Mouse (Mus musculus) liver, embryonic 16.5 days (tissue): ENCODE data around the gene Mapkapk3. TPM values are rescaled to one million over a fixed set of nuclear protein-coding genes. Genes with fewer than 3 reads are reported as not detected.

Experiments used
- ATAC-seq: fragments of 200-750 bp; cut with Nextera tagmentation; 2 replicates; pipeline ENCODE4 v1.8.0; 2017; ENCODE audit warnings: low read depth, mild to moderate bottlenecking, moderate number of reproducible peaks, moderate library complexity
- H3K27ac ChIP-seq: fragments of 300-500 bp; sonication (generic); 2 replicates; pipeline ENCODE4 v1.5.1; 2014; ENCODE audit warnings: mild to moderate bottlenecking, low read length
- H3K27me3 ChIP-seq: fragments of 300-500 bp; sonication (generic); 2 replicates; pipeline ENCODE4 v1.6.1; 2014; ENCODE audit warnings: low read depth, low read length, mixed read lengths; ENCODE audit not compliant: control insufficient read depth, insufficient read depth
- H3K36me3 ChIP-seq: fragments of 300-500 bp; sonication (generic); 2 replicates; pipeline ENCODE4 v1.6.1; 2014; ENCODE audit warnings: mild to moderate bottlenecking; ENCODE audit not compliant: control insufficient read depth, insufficient read depth
- H3K4me1 ChIP-seq: fragments of 300-500 bp; sonication (generic); 2 replicates; pipeline ENCODE4 v1.6.1; 2014; ENCODE audit warnings: low read depth, low read length, mixed read lengths; ENCODE audit not compliant: control insufficient read depth
- H3K4me2 ChIP-seq: fragments of 300-500 bp; sonication (generic); 2 replicates; pipeline ENCODE4 v1.6.1; 2014; ENCODE audit warnings: low read depth, low read length, mixed read lengths
- H3K4me3 ChIP-seq: fragments of 300-500 bp; sonication (generic); 2 replicates; pipeline ENCODE4 v1.5.1; 2014; ENCODE audit warnings: low read depth, mild to moderate bottlenecking, low read length
- H3K9ac ChIP-seq: fragments of 300-500 bp; sonication (generic); 2 replicates; pipeline ENCODE4 v1.6.1; 2014; ENCODE audit warnings: low read depth, low read length
- H3K9me3 ChIP-seq: fragments of 300-500 bp; sonication (generic); replicated peaks from 2 replicates; pipeline ENCODE4 v1.6.1; 2016; ENCODE audit warnings: low read length; ENCODE audit not compliant: control insufficient read depth
- WGBS: fragments of 180-500 bp; shearing (Covaris S2); extraction: QIAGEN DNeasy Blood & Tissue Kit; methylation state at CpG from one replicate; pipeline ENCODE4 v1.1.7; 2014; ENCODE audit not compliant: insufficient replicate concordance; 5-methylcytosine and 5-hydroxymethylcytosine counted together
- polyA plus RNA-seq: library from polyadenylated mRNA; unstranded; fragments of >200 nt; fragmentation: Nextera tagmentation; extraction: Ambion mirVana; gene quantifications from 2 replicates; pipeline ENCODE4 v1.2.1, GENCODE M21; 2015

The Mapkapk3 gene
- polyA plus RNA-seq, 1 experiment from 2014 or later, result 9.9 TPM

DNA sequence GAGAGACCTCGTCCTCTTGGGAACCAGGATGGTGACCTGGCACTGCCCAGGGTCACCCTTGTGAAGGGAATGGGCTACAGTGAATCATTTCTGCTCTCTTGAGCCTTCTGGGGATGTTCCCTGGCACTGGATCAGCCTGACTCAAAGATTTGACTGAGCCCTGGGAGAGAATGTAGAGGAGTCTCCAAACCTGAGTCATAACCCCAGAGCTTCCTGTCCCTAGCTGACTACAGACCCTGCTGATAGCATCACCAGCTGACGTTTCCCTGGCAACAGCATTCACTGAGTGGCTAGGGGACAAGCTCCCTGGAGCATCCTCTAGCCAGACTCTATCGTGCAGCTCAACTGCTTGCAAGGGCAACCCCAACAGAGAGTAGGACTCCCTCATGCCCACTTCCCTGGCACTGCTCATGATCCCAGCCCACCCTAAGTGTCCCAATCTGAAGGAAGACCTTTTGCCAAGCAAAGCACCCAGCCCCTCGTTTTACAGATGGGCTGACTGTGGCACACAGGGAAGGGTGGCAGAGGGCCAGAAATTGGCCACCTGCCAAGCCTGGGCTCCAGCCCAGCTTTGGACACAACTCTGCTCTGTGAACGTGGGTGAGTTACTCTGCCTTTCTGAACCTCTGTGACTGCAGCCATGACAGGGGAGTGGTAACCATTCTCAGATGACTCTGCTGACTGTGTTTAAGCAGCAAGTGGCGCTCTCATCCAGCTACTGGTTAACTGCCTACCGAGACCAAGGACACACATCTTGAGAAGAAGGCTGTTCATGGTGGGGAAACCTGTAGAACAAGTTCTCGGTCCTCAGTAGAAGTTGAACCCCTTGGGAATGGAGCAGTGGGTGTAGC lies 10.9 kb downstream of the Mapkapk3 start:
- no peak for ATAC-seq
- H3K36me3 ChIP-seq, result no peaks in the 10 kb centered on the region
- no peaks in the 10 kb centered on the region for H3K27me3 ChIP-seq
- peak overlapping the region; percentile 54; the same call in 1 of the 2 replicates for H3K4me2 ChIP-seq
- no peak overlapping the region for H3K4me3 ChIP-seq
- H3K4me1 ChIP-seq, result peaks cover 11% of the 10 kb centered on the region; the same call in 1 of the 2 replicates
- no peak overlapping the region for H3K27ac ChIP-seq
- H3K9ac ChIP-seq, result no peak overlapping the region
- WGBS, result 48% methylated on average over 8 of the region's 8 CpGs
- H3K9me3 ChIP-seq, result no peaks in the 10 kb centered on the region

DNA sequence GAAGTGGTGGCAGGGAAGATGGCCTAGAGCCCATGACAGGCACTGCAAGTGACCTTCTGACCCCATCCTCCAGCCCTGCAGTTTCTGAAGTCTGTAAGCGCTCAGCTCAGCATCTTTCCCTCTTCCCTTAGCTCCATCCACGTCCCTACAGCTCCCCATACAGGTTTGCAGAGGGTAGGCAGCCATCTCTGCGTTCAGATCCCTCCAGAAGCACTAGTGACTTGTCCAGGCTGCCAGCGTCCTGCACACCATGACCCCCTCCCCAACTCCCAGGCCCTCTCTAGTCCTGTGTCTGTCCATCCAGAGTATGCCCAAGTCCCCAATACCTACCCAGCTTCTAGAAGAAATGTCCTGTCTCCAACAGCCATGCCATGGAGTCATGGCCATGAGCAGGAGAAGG lies 11.6 kb downstream of the Mapkapk3 start:
- Histone ChIP-seq H3K27ac (no peak overlapping the region), H3K9ac (no peak overlapping the region), H3K4me3 (no peak overlapping the region), H3K4me2 (no peak overlapping the region), H3K4me1 (peaks cover 11% of the 10 kb centered on the region; the same call in 1 of the 2 replicates), H3K36me3 (no peaks in the 10 kb centered on the region), H3K27me3 (no peaks in the 10 kb centered on the region), H3K9me3 (no peaks in the 10 kb centered on the region)
- WGBS, result 53% methylated on average over 4 of the region's 4 CpGs
- no peak for ATAC-seq

DNA sequence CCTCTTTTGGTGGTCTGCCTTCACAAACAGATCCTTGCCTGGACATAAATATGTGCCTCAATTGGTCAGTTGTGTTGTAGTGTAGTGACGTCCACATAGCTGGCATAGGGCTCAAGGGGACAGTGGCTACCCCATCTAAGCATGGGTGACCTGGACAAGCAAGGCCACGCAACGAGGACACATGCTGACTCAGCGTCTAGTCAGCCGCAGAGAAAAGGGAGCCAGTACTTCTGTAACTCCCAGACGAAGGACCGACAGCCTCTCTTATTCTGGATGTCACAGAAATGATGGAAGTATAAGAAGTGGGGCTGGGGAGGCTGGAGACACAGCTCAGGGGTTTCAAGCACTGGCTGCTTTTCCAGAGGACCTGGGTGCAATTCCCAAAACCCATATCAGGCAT lies 12.1 kb downstream of the Mapkapk3 start:
- no peaks in the 10 kb centered on the region for H3K36me3 ChIP-seq
- WGBS, result 77% methylated on average over 7 of the region's 7 CpGs
- H3K4me2 ChIP-seq, result no peak overlapping the region
- no peaks in the 10 kb centered on the region for H3K9me3 ChIP-seq
- peaks cover 11% of the 10 kb centered on the region; the same call in 1 of the 2 replicates for H3K4me1 ChIP-seq
- no peak overlapping the region for H3K4me3 ChIP-seq
- no peaks in the 10 kb centered on the region for H3K27me3 ChIP-seq
- no peak for ATAC-seq
- no peak overlapping the region for H3K27ac ChIP-seq
- H3K9ac ChIP-seq, result no peak overlapping the region

DNA sequence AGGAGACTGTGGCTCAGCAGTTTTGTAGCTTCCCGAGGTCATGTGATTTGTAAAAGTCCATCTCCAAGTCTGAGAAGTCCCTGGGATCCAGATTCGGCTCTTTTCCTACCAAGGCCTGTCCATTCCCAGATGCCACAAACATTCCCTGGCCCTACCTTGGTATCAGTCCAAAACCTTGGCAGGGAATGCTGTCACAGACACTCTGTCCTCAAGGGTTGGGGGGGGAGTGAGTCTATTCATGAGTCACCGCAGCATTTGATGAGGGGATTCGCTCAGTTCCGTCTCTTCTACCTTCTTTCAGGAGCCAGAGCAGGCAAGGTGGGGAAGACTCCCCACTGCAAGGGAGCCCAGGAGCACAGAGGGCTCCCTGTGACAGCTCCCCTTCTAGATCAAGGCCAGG lies 14.0 kb downstream of the Mapkapk3 start:
- Histone ChIP-seq H3K9me3 (no peaks in the 10 kb centered on the region), H3K4me1 (peaks cover 17% of the 10 kb centered on the region; the same call in 1 of the 2 replicates), H3K36me3 (no peaks in the 10 kb centered on the region), H3K27ac (no peak overlapping the region), H3K4me2 (no peak overlapping the region), H3K9ac (no peak overlapping the region), H3K4me3 (no peak overlapping the region), H3K27me3 (no peaks in the 10 kb centered on the region)
- WGBS, result 74% methylated on average over 5 of the region's 5 CpGs
- ATAC-seq, result no peak

DNA sequence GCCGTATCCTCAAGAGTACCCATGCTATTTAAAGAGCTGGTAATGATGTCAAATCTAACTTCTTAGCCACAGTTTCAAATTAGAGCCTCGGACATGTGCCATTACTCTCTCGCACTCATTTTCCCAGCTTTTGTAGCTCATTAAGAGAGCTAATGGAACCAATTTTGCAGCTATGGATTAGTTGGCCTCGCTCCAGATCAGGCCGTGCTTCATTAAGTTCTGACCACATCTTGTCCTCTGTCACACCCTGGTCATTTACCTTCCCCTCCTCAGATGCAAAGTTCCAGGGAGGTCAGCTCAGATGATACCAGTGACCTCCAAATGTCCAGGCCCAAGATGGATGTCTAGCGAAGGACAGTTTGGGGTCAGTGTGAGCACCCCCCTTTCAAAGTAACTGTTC lies 14.9 kb downstream of the Mapkapk3 start:
- H3K4me2 ChIP-seq, result no peak overlapping the region
- no peaks in the 10 kb centered on the region for H3K36me3 ChIP-seq
- no peaks in the 10 kb centered on the region for H3K27me3 ChIP-seq
- WGBS, result 66% methylated on average over 6 of the region's 6 CpGs
- H3K4me1 ChIP-seq, result peaks cover 15% of the 10 kb centered on the region
- no peak overlapping the region for H3K9ac ChIP-seq
- no peak overlapping the region for H3K27ac ChIP-seq
- no peak overlapping the region for H3K4me3 ChIP-seq
- H3K9me3 ChIP-seq, result no peaks in the 10 kb centered on the region
- ATAC-seq, result no peak

DNA sequence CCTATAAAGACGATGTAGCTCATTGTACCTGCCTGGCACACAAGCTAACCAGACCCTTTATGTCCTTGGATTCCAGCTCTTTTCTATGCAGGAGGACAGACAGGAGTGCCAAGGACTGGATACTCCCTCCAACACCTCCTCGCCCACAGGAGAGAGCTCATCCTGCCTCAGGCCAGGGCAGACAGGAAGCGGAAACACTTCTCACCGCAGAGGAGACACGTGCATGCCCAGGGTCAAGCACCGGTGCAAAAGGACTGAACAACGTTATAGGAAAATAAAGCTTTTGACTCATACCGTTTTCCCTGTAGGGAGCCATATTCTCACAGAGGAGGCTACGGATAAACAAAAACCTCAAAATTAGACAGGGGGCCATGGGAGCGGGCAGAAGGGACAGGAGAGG lies 16.5 kb downstream of the Mapkapk3 start:
- no peak overlapping the region for H3K9ac ChIP-seq
- no peaks in the 10 kb centered on the region for H3K36me3 ChIP-seq
- H3K4me1 ChIP-seq, result peaks cover 12% of the 10 kb centered on the region
- no peaks in the 10 kb centered on the region for H3K27me3 ChIP-seq
- WGBS, result 34% methylated on average over 10 of the region's 10 CpGs
- no peak overlapping the region for H3K27ac ChIP-seq
- no peak overlapping the region for H3K4me3 ChIP-seq
- no peaks in the 10 kb centered on the region for H3K9me3 ChIP-seq
- no peak overlapping the region for H3K4me2 ChIP-seq
- ATAC-seq, result no peak

DNA sequence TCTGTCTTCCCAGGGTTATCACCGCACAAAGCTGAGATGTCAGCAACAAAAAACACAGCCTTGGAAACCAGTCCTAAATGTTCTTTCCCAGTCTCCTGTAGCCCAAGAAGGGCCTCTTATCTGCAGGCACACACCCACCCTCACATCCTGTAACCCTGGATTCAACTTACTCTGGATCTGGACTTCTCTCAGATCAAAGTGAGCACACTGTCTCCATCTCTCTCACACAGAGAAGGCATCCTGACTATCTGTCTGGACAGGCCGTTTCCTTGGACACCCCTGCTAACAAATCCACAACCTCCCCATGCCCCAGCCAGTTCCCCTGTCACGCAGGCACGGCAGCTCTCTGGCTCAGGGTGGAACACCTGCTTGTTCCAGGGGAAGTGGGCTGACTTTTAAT lies 17.4 kb downstream of the Mapkapk3 start:
- WGBS, result 20% methylated on average over 4 of the region's 4 CpGs
- Histone ChIP-seq H3K4me2 (no peak overlapping the region), H3K9me3 (no peaks in the 10 kb centered on the region), H3K4me3 (no peak overlapping the region), H3K27me3 (no peaks in the 10 kb centered on the region), H3K36me3 (no peaks in the 10 kb centered on the region), H3K4me1 (peaks cover 12% of the 10 kb centered on the region), H3K9ac (no peak overlapping the region), H3K27ac (no peak overlapping the region)
- peak; percentile 32; the same call in 1 of the 2 replicates for ATAC-seq

DNA sequence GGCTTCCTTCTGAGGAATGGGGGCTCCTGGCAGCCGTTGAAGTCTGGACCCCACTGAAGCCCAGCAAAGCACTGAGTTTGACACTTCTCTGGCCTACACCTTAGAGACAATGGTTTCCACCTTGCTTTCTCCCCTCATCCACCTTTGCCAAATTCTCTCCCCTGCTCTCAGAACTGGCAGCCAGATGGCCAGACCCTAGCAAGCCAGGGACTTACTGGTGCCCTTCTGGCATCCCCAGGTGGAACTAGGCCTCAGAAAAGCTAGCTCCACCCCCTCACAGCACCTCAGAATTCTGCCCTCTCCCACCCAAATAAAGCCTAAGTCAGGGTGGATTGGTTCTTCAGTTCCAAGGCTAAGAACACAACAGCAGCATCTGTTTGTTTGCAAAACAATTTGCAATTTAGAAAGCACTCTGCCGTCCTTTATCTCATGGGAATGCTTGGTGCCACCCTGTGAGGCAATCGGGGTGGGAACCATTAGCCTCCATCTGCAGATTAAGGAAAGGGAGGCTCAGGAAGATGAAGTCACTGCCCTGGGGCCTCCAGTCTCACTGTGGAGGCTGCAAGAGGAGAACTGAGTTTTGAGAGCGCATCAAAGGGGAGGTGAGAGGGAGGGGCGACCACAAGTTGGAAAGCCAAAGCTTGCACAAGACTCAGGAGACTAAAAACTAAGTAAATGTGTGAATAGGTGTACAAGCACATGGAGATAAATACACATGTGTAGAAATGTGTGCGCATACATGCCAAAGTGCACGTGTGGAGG lies 18.3 kb downstream of the Mapkapk3 start:
- 52% methylated on average over 7 of the region's 7 CpGs for WGBS
- H3K4me2 ChIP-seq, result no peak overlapping the region
- no peaks in the 10 kb centered on the region for H3K9me3 ChIP-seq
- peaks cover 12% of the 10 kb centered on the region for H3K4me1 ChIP-seq
- H3K27me3 ChIP-seq, result no peaks in the 10 kb centered on the region
- ATAC-seq, result no peak
- H3K36me3 ChIP-seq, result no peaks in the 10 kb centered on the region
- H3K9ac ChIP-seq, result no peak overlapping the region
- no peak overlapping the region for H3K27ac ChIP-seq
- no peak overlapping the region for H3K4me3 ChIP-seq

DNA sequence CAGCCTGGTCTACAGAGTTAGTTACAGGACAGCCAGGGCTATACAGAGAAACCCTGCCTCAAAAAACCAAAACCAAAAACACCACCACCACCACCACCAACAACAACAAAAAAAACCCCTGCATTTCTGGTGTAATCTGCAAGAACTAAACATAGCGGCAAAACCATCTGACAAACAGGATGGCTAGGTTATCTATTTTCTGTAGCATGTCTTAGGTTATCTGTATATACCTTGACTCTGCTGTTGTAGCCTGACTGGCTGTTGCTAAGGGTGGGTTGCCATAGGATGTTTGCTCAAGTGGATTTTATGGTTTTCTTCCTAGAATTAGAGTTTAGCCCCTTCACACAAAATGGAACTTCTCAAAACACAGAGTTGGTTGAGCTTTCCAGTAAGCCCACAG lies 19.9 kb downstream of the Mapkapk3 start:
- WGBS, result 41% methylated on average over 1 of the region's 1 CpGs
- Histone ChIP-seq H3K4me2 (no peak overlapping the region), H3K27ac (no peak overlapping the region), H3K27me3 (no peaks in the 10 kb centered on the region), H3K36me3 (no peaks in the 10 kb centered on the region), H3K9me3 (no peaks in the 10 kb centered on the region), H3K4me3 (no peak overlapping the region), H3K9ac (no peak overlapping the region), H3K4me1 (peaks cover 12% of the 10 kb centered on the region)
- ATAC-seq, result no peak
